Mouse (Mus musculus) liver, adult 2 months (tissue): Measurements from ENCODE around the gene Slamf9.

Experiments
- CTCF ChIP-seq: fragments of 200-500 bp; IDR thresholded peaks from 2 replicates; pipeline ENCODE4 v1.5.1; 2011; ENCODE audit warnings: low read depth, low read length, control low read depth
- POLR2A ChIP-seq: fragments of 200-500 bp; IDR thresholded peaks from 2 replicates; pipeline ENCODE4 v1.6.1; 2011; ENCODE audit warnings: low read length, control low read depth; ENCODE audit not compliant: insufficient read depth; ENCODE audit errors: extremely low read depth

- TF ChIP-seq CTCF = no peak
- no peak for TF ChIP-seq POLR2A
Observed at GRCm38 (mm10) chr1:172483361-172483660, 8.2 kb downstream of the Slamf9 start.
